Mouse (Mus musculus): ENCODE data around the gene Map7. TPM values are rescaled to one million over a fixed set of nuclear protein-coding genes. Genes with fewer than 3 reads are reported as not detected.

Gene Map7
- polyA plus RNA-seq, 1 experiment from 2014 or later, result 2.7 TPM

- H3K36me3 ChIP-seq (ENCODE audit: inconsistent target), result no peaks in the 10 kb centered on the region
- no peak overlapping the region for H3K27ac ChIP-seq
- WGBS (ENCODE audit: missing documents), result 6% methylated on average over 11 of the region's 11 CpGs
- no peak overlapping the region for H3K4me3 ChIP-seq (ENCODE audit: inconsistent target)
- no peaks in the 10 kb centered on the region for H3K79me2 ChIP-seq (ENCODE audit: inconsistent target)
These were observed 142.2 kb downstream of the Map7 start for GRCm38 (mm10) chr10:20290467-20290883.

GRCm38 (mm10) chr10:20295961-20296360 lies 147.7 kb downstream of the Map7 start:
- Histone ChIP-seq H3K79me2 (ENCODE audit: inconsistent target) (no peaks in the 10 kb centered on the region), H3K36me3 (ENCODE audit: inconsistent target) (no peaks in the 10 kb centered on the region), H3K4me3 (ENCODE audit: inconsistent target) (no peak overlapping the region), H3K27ac (no peak overlapping the region)
- 82% methylated on average over 5 of the region's 5 CpGs for WGBS (ENCODE audit: missing documents)

- 72% methylated on average over 3 of the region's 3 CpGs for WGBS (ENCODE audit: missing documents)
- Histone ChIP-seq H3K4me3 (ENCODE audit: inconsistent target) (no peak overlapping the region), H3K27ac (no peak overlapping the region), H3K36me3 (ENCODE audit: inconsistent target) (no peaks in the 10 kb centered on the region), H3K79me2 (ENCODE audit: inconsistent target) (no peaks in the 10 kb centered on the region)
These were observed 150.1 kb downstream of the Map7 start for GRCm38 (mm10) chr10:20298152-20298920.

DNA sequence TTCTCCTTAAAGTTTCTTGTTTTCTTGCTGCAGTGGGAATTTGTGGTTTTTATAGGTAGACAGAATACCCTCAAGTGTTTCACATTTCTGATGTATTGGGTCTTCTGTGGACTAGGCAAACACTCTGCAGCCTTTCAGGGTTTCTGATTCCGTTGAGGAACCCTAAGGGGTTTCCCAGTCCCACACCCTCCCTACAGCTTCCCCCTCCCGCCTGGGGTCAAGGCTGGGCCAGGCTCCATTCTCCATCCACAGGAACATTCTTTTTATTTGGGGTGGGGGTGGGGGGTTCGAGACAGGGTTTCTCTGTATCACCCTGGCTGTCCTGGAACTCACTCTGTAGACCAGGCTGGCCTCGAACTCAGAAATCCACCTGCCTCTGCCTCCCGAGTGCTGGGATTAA lies 150.8 kb downstream of the Map7 start:
- WGBS (ENCODE audit: missing documents), result 93% methylated on average over 3 of the region's 5 CpGs
- H3K27ac ChIP-seq, result no peak overlapping the region
- no peaks in the 10 kb centered on the region for H3K79me2 ChIP-seq (ENCODE audit: inconsistent target)
- H3K4me3 ChIP-seq (ENCODE audit: inconsistent target), result no peak overlapping the region
- no peaks in the 10 kb centered on the region for H3K36me3 ChIP-seq (ENCODE audit: inconsistent target)

DNA sequence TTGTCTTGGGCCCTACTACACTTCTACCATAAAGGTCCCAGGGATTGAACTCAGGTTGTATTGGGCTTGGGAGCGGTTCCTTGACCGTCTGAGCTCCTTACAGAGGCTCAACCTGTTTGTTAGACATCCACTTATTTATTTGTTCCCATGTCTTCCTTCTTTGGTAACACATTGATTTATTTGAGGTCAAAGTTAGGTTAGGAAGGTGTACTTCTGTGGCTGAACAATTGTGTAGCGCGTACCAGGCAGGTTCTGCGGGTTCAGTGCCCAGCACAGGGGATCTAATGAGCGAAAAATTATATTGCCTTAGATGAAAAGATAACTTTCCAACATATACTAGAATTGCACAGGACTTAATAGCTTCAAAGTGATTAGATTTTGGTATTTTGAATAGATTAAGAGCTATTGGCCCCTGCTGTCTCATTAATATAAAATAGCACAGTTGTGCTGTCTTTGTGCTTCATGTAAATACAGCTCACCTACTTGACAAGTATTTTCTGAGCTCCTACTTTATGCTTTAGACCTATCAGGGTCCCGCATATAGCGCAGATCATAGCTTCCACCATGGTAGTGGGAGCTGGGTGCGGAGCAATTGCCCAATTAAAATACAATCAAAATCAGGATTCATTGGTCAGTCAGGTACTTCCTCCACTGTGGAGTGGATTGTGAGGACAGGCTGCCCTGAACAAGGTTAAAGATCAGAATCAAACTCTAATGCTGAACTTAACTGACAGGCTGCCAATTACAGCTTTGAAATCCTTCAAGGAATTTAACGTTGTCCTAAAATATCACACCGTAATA lies 162.9 kb downstream of the Map7 start:
- H3K27ac ChIP-seq, result peak overlapping the region; percentile 88
- H3K4me3 ChIP-seq (ENCODE audit: inconsistent target), result peak overlapping the region; percentile 76
- no peaks in the 10 kb centered on the region for H3K36me3 ChIP-seq (ENCODE audit: inconsistent target)
- H3K79me2 ChIP-seq (ENCODE audit: inconsistent target), result peaks cover 34% of the 10 kb centered on the region
- WGBS (ENCODE audit: missing documents), result 47% methylated on average over 9 of the region's 11 CpGs

- whole genome bisulfite sequencing (ENCODE audit: missing documents), result under 1% methylated on average over 76 of the region's 84 CpGs
- Histone ChIP-seq H3K79me2 (ENCODE audit: inconsistent target) (peaks cover 44% of the 10 kb centered on the region), H3K36me3 (ENCODE audit: inconsistent target) (no peaks in the 10 kb centered on the region), H3K4me3 (ENCODE audit: inconsistent target) (peak within 1 kb of the TSS; percentile 76), H3K27ac (peak within 1 kb of the TSS; percentile 88)
These were observed 163.9 kb downstream of the Map7 start, which contains the start of gene Bclaf1 for GRCm38 (mm10) chr10:20311918-20312735. TSS of gene Bclaf1 (plus strand) at chr10:20312469.

DNA sequence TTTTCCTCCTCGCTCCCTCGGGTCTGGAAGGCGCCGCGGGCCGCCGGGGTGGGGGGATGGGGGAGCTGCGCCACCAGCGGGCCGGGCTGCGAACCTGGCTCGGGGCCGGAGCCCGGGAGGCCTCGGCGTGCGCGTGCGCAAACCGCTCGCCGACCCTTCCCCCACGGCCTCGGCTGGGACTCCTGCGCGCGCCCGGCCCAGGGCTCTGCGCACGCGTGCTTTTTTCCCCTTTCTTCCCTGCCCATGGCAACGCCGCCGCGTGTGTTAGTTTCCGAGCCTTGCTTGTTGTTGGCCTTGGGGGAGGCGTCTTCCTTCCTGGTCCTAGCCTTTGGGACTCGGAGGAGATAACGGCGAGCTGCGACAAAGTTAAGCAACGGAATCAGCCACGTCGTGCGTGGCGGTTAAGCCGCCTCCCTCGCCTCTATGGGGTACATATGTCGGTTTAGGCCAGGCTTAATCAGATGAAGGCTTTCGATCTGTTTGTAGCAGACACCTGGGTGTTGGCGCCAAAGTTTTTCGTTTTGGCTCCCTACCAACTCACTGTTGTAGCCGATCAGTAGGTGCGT lies 164.5 kb downstream of the Map7 start:
- Histone ChIP-seq H3K79me2 (ENCODE audit: inconsistent target) (peaks cover 51% of the 10 kb centered on the region), H3K4me3 (ENCODE audit: inconsistent target) (peak overlapping the region; percentile 76), H3K27ac (peak overlapping the region; percentile 88), H3K36me3 (ENCODE audit: inconsistent target) (no peaks in the 10 kb centered on the region)
- whole genome bisulfite sequencing (ENCODE audit: missing documents), result under 1% methylated on average over 52 of the region's 54 CpGs

DNA sequence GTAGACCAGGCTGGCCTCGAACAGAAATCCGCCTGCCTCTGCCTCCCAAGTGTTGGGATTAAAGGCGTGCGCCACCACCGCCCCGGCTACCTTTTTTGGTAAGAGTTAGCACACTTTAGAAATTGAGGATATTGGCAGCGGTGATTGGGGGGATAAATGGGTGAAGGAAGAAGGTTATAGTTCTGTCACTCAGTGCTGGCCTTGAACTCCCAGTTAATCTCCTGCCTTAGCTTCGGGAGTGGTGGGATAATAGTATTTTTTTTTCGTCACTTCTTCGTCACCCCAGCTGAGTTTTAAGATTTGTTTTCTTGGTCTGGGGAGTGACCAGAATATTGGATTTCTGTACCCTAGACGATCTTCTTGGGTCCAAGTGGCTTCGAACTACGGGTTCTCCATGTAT lies 165.2 kb downstream of the Map7 start:
- Histone ChIP-seq H3K27ac (peak overlapping the region; percentile 39; the same call in 1 of the 2 replicates), H3K36me3 (ENCODE audit: inconsistent target) (0 out of 2 replicates have a peak, but pooled peaks cover 5% of the 10 kb centered on the region), H3K4me3 (ENCODE audit: inconsistent target) (peak overlapping the region; percentile 76), H3K79me2 (ENCODE audit: inconsistent target) (peaks cover 57% of the 10 kb centered on the region)
- WGBS (ENCODE audit: missing documents), result 39% methylated on average over 13 of the region's 13 CpGs

GRCm38 (mm10) chr10:20313941-20314340 lies 165.7 kb downstream of the Map7 start:
- 28% methylated on average over 4 of the region's 4 CpGs for whole genome bisulfite sequencing (ENCODE audit: missing documents)
- Histone ChIP-seq H3K27ac (no peak overlapping the region; the same call in 1 of the 2 replicates), H3K79me2 (ENCODE audit: inconsistent target) (peaks cover 62% of the 10 kb centered on the region), H3K4me3 (ENCODE audit: inconsistent target) (peak overlapping the region; percentile 76; the same call in 1 of the 2 replicates), H3K36me3 (ENCODE audit: inconsistent target) (0 out of 2 replicates have a peak, but pooled peaks cover 10% of the 10 kb centered on the region)

- Histone ChIP-seq H3K4me3 (ENCODE audit: inconsistent target) (no peak overlapping the region), H3K27ac (no peak overlapping the region), H3K36me3 (ENCODE audit: inconsistent target) (0 out of 2 replicates have a peak, but pooled peaks cover 18% of the 10 kb centered on the region), H3K79me2 (ENCODE audit: inconsistent target) (peaks cover 70% of the 10 kb centered on the region)
- WGBS (ENCODE audit: missing documents), result 38% methylated on average over 2 of the region's 2 CpGs
These were observed 166.5 kb downstream of the Map7 start for GRCm38 (mm10) chr10:20314797-20315196.

DNA sequence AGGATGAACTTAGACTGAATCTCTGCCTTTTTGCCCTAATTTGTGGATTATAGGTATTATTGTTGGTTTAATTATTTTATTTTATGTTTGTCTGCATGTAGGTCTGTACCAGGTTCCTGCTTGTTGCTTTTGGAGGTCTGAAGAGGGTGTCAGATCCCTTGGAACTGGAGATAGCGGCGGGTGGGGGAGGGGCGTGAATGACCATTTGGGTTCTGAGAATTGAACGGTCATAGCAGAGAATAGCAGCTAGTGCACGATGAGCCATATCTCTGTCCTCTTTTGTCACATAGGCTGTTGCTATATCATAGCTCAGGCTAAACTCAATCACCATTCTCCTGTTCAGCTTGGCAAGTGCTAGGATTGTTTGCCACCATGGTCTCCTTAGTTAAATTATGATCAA lies 169.2 kb downstream of the Map7 start:
- 90% methylated on average over 5 of the region's 5 CpGs for WGBS (ENCODE audit: missing documents)
- Histone ChIP-seq H3K4me3 (ENCODE audit: inconsistent target) (no peak overlapping the region), H3K79me2 (ENCODE audit: inconsistent target) (peaks cover 97% of the 10 kb centered on the region), H3K36me3 (ENCODE audit: inconsistent target) (peaks cover 30% of the 10 kb centered on the region), H3K27ac (no peak overlapping the region)

DNA sequence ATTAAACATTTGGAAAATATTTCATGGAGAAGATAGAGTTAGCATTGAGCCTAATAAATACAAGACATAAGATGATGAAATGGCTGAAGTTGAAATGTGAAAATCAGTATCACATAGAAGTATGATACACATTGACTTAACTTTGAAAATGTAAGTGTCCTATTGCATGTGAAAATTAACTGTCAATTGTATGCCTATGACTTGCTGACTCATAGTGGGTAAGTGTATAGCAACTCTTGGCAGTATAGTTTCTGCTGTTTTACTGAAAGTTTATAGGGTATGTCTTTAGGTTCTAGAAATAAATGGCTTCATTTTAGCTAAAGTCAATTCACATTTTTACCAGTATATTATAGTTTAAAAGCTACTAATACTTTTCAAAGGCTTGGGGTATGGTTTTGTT lies 178.0 kb downstream of the Map7 start:
- Histone ChIP-seq H3K36me3 (ENCODE audit: inconsistent target) (peaks cover 79% of the 10 kb centered on the region), H3K27ac (no peak overlapping the region), H3K4me3 (ENCODE audit: inconsistent target) (no peak overlapping the region), H3K79me2 (ENCODE audit: inconsistent target) (peaks cover 91% of the 10 kb centered on the region)
